Mouse (Mus musculus): ENCODE data around the gene Arhgef40.

Arhgef40 gene

GRCm38 (mm10) chr14:51997483-51997882 lies 13.0 kb downstream of the Arhgef40 start:
- DNase-seq (ENCODE audit: extremely low spot score, low spot score): no peak

GRCm38 (mm10) chr14:52003981-52004495 lies 19.5 kb downstream of the Arhgef40 start:
- DNase-seq (ENCODE audit: extremely low spot score, low spot score): peak; percentile 49

- DNase-seq (ENCODE audit: extremely low spot score, low spot score): no peak
Observed at GRCm38 (mm10) chr14:52005141-52005540, 20.6 kb downstream of the Arhgef40 start.

GRCm38 (mm10) chr14:52005616-52006015 lies 21.1 kb downstream of the Arhgef40 start:
- no peak for DNase-seq (ENCODE audit: extremely low spot score, low spot score)

GRCm38 (mm10) chr14:52006241-52006640 lies 21.7 kb downstream of the Arhgef40 start:
- no peak for DNase-seq (ENCODE audit: extremely low spot score, low spot score)

- no peak for DNase-seq (ENCODE audit: extremely low spot score, low spot score)
Observed at GRCm38 (mm10) chr14:52006771-52007170, 22.3 kb downstream of the Arhgef40 start.

- DNase-seq (ENCODE audit: extremely low spot score, low spot score): peak; percentile 89
Observed at GRCm38 (mm10) chr14:52008321-52009203, 24.0 kb downstream of the Arhgef40 start.

GRCm38 (mm10) chr14:52009361-52009760 lies 24.8 kb downstream of the Arhgef40 start:
- no peak for DNase-seq (ENCODE audit: extremely low spot score, low spot score)

- DNase-seq (ENCODE audit: extremely low spot score, low spot score): no peak
Observed at GRCm38 (mm10) chr14:52009841-52010240, 25.3 kb downstream of the Arhgef40 start.

- DNase-seq (ENCODE audit: extremely low spot score, low spot score): peak; percentile 80
Observed at GRCm38 (mm10) chr14:52010446-52011111, 26.1 kb downstream of the Arhgef40 start.

GRCm38 (mm10) chr14:52011683-52012082 lies 27.2 kb downstream of the Arhgef40 start:
- no peak for DNase-seq (ENCODE audit: extremely low spot score, low spot score)

GRCm38 (mm10) chr14:52012085-52012484 lies 27.6 kb downstream of the Arhgef40 start:
- no peak for DNase-seq (ENCODE audit: extremely low spot score, low spot score)

- DNase-seq (ENCODE audit: extremely low spot score, low spot score): no peak
Observed at GRCm38 (mm10) chr14:52012553-52012952, 28.0 kb downstream of the Arhgef40 start.

- DNase-seq (ENCODE audit: extremely low spot score, low spot score): no peak
Observed at GRCm38 (mm10) chr14:52013021-52013610, 28.6 kb downstream of the Arhgef40 start.

- DNase-seq (ENCODE audit: extremely low spot score, low spot score): peak; percentile 70
Observed at GRCm38 (mm10) chr14:52013771-52014219, 29.3 kb downstream of the Arhgef40 start.

- DNase-seq (ENCODE audit: extremely low spot score, low spot score): peak; percentile 38
Observed at GRCm38 (mm10) chr14:52014271-52014760, 29.8 kb downstream of the Arhgef40 start.

- peak; percentile 80 for DNase-seq (ENCODE audit: extremely low spot score, low spot score)
Observed at GRCm38 (mm10) chr14:52014761-52015311, 30.3 kb downstream of the Arhgef40 start.

GRCm38 (mm10) chr14:52015445-52016100 lies 31.1 kb downstream of the Arhgef40 start, which contains the start of gene Tmem253:
TSS of gene Tmem253 (plus strand) at chr14:52015658.
- DNase-seq (ENCODE audit: extremely low spot score, low spot score): peak; percentile 15

- DNase-seq (ENCODE audit: extremely low spot score, low spot score): no peak
Observed at GRCm38 (mm10) chr14:52016625-52017405, 32.3 kb downstream of the Arhgef40 start.

- DNase-seq (ENCODE audit: extremely low spot score, low spot score): no peak
Observed at GRCm38 (mm10) chr14:52017662-52018061, 33.1 kb downstream of the Arhgef40 start.
